Mouse (Mus musculus): Measurements from ENCODE around the gene Trip10.

The Trip10 gene

DNA sequence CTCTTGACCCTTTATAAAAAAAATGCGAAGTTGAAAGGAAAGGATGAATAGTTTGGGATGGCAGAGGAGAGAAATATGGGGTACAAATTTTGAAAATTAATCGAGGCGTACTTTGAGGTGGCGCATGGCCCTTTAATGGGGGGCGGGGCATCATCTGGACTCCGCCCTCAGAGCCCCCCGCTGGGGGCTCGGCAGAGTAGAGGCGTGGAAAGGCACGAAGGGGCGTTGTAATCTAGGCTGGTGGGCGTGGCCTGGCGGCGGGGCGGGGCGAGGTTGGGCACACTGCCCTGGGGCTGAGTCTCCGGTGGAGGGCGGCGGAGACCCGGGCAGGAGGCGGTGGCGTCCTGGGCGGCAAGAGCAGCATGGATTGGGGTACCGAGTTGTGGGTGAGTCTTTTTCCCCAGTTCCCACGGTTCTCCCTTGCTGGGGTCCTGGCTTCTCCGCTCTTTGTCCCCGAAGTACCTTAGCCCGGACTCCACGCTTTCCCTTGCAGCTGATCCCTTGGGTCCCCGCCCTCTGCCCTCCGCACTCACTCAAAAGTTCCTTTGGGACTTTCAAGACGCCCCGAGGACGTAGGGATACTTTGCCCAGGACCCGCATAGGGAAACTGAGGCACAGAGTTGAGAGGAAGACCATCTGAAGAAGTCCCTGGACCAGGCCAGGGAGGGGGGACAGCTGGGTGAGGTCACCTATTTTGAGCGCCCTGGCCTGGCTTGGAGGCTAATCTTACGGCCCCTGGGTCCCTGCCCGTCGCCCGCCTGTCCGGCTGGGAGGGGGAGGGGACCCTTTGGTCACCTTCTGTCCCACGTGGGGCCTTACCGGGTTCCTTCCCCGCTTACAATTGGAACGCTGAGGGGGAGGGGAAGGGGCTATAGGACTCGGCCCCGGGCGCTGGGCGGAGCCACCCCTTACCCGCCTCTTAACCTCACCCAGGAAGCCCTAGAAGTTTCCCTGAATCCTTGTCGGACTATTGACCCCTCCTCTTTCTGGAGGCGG lies at the start of gene Trip10:
Gene Trip10 (plus strand): TSS at position 270 of the 996 bp plus-strand sequence.
- in situ Hi-C loops (cut with MboI; ENCODE audit: low pct_unique_long_range_greater_than_20kb in 1 of 2, low sequenced_read_pairs in 2 of 2, unreplicated experiment in 1 of 2) = no loop called here

DNA sequence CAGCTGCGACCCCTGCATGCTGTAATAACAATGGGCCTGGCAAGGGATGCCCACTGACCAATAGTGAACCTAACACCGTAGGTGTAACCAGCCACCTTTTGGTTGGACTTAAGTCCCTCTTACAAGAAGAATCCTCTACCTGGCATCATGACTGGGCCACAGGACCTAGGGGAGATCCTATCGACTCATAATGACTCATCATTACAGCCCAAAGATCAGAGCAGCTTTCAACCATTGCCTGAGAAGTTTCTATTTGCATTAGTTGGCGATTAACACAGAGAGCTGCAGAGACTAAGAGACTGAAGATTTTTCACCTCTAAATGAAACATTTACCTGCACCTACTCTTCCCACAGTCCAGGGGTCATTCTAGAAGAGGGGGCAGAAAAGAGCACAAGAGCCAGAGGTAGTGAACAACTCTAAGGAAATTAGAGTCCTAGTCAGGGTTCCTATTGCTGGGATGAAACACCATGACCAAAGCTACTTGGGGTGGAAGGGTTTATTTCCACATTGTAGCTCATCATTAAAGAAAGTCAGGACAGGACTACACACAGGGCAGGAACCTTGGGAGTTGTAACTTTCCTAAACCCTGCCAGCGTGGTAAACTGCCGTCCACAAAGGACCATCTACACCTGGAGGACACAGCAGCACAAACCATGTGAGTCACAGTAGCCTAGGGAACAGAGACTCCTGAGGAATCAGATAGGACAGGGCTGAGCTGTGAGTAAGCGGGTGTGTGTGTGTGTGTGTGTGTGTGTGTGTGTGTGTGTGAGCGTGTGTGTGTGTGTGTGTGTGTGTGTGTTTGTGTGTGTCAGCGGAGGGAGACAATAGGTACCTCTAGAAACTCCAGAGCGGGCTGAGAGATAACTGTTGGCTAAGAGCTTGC lies 47.2 kb upstream of the Trip10 start:
- in situ Hi-C loops (cut with MboI; ENCODE audit: low pct_unique_long_range_greater_than_20kb in 1 of 2, low sequenced_read_pairs in 2 of 2, unreplicated experiment in 1 of 2) = no loop called here

DNA sequence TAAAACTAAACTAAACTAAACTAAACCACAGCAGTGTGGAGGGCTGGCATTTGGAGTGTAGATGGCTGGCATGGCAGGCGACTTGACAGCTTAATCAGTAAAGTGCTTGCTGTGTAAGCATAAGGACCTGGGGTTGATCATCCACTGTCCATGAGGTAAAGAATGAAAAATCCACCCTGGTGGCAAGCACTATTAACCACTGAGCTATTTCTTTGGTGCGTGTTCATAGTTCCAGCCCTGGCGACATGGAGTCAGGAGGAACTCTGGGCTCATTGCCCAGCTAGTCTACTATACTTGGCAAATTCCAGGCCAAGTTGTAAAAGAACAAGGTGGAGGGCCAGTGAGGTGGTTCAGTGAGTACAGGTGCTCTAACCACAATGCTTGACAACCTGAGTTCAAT lies 41.3 kb upstream of the Trip10 start:
- in situ Hi-C loops (cut with MboI; ENCODE audit: low pct_unique_long_range_greater_than_20kb in 1 of 2, low sequenced_read_pairs in 2 of 2, unreplicated experiment in 1 of 2) = no loop called here

DNA sequence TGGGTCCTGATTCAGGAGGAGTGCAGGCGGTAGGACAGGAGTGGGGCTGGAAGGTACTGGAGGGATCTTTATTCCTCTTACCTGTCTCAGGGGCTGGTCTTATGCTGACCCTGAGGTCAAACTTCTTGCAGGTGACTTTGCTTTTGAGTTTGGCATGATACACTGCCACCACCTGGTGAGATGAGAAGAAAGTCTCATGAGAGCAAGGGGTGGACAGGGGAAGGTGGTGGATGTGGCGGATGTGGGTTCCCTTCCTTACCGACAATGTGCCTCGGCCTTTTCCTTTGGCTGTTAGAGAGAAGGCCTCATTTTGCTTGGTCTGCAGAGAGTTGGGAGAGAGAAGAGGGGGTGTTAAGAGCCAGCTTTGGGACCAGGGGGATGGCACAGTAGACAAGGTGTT lies 39.9 kb upstream of the Trip10 start:
- in situ Hi-C loops (cut with MboI; ENCODE audit: low pct_unique_long_range_greater_than_20kb in 1 of 2, low sequenced_read_pairs in 2 of 2, unreplicated experiment in 1 of 2) = no loop called here

DNA sequence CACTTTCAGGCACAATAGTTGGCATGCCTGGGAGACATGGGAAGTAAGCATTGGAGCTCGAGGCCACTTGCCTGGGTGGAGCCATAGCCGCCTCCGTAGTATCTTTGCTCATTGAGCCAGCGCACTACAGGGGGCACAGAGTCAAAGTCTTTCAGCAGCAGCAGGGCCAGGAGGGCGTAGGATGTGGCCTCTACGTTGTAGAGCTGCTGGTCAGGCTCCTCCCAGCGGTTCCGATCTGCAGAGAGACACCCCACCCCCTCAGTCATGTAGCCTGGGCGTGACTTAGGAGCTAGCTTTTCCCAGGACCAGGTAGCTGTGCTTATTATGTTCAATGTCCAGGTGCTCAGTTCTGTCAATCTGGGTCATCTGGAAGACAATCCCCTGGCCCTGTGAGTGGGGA lies 37.8 kb upstream of the Trip10 start:
- in situ Hi-C loops (cut with MboI; ENCODE audit: low pct_unique_long_range_greater_than_20kb in 1 of 2, low sequenced_read_pairs in 2 of 2, unreplicated experiment in 1 of 2) = loop anchor here in 1 of 2 experiments (10.0 kb wide), 1 partner anchor 123 kb away; no protein-coding TSS in a partner anchor

DNA sequence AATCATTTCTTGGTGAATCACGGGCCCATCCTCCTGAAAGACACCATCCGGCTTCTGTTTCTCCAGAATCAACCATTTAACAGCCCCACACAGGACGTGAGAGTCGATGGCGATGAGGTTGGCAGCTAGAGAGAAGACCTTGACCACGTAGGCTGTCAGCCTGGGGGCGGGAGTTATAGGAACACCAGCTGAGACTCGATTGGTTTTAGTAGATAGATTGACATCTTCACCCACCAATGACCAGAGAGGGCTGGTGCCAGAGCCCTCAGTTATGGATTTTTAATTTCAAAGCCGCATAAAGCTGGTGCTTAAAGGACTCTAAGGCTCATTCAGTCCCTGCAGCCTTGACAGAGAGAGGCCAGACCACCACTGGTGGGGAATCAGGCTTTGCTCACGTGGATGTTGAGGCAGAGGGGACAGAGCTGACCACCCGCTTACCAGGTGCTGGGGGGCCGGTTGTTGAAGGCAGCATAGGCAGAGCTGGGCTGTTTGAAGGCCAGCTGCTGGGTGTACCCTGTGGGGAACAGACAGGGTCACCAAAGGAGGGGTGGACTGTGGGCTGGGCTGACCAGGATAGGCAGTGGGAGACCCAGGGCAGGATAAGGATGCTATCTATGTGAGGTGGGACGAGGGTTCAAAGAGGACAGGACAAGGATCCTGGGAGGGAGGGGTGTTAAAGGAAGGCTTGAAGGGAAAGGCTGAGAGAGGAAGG lies 34.4 kb upstream of the Trip10 start:
- in situ Hi-C loops (cut with MboI; ENCODE audit: low pct_unique_long_range_greater_than_20kb in 1 of 2, low sequenced_read_pairs in 2 of 2, unreplicated experiment in 1 of 2) = loop anchor here (5.0 to 10.0 kb wide), 2 partner anchors 120 to 122 kb away; no protein-coding TSS in a partner anchor

DNA sequence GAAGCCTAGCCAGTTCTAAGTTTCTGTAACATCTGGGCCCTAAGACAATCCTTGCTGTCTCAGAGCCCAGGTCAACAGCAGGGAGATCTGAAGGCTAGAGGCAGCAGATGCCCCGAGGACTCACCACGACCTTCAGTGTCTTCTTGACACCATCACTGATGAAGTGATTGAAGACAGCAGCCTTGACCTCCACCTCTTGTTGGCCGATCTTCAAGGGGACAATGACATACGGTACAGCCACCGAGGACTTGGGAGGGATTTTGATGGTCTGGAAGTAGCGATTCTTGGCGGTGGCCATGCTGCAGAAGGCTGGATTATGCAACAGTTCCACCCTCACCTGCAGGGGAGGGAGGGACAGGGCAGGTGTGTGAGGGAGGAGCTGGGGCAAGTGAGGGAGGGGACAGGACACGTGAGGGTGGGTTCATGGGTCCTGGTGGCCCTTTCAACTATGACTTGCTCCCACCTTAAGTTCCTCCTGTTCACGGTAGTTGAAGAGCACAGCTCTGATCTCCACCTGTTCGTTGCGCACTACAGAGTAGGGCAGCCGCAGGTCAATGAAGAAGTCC lies 30.8 kb upstream of the Trip10 start:
- in situ Hi-C loops (cut with MboI; ENCODE audit: low pct_unique_long_range_greater_than_20kb in 1 of 2, low sequenced_read_pairs in 2 of 2, unreplicated experiment in 1 of 2) = loop anchor here (5.0 to 10.0 kb wide), 2 partner anchors 116 to 119 kb away; no protein-coding TSS in a partner anchor

DNA sequence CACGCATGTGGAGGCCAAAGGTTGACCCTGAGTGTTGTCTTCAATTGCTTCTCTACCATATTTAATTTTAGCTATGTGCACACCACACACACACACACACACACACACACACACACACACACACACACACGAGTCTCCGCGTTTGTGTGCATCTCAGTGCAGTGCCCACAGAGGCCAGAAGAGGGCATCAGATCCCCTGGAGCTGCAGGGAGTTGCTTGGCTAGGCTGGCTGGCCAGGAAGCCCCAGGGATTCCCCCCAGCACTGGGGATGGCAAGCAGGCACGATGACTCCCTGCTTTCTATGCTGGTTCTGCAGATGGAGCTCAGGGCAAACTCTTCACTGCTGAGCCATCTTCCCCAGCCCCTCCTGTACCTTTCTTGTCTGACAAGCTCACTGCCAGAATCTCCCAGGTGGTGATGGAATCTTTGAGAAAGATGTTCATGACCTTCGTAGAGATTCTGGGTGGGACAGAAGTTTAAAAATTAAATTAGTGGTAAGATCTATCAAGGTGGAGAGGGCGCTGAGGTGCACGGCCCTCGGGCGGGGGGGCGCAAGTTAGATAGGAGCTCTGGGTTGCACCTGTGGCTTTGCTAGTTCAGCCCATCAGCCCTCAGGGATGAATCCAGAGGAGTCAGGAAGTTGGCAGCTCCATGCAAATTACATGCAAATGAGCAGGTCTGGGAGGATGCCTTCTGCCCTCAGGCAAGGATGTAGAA lies 29.9 kb upstream of the Trip10 start:
- in situ Hi-C loops (cut with MboI; ENCODE audit: low pct_unique_long_range_greater_than_20kb in 1 of 2, low sequenced_read_pairs in 2 of 2, unreplicated experiment in 1 of 2) = loop anchor here (5.0 to 10.0 kb wide), 2 partner anchors 115 to 118 kb away; no protein-coding TSS in a partner anchor

DNA sequence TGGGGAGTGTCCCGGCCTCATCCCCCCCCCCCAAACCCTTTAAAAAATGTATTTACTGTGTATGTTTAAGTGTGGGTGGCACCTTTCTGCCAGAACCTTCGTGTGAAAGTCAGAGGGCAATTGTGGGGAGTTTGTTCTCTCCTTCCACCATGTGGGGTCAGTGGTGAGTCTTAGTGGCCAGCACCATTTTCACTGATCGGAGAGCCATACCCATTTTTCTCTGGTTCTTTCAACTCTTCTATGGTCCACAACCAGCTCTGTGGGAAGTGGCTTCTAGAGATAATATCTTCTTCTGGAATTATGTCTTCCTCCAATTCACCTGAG lies 29.4 kb upstream of the Trip10 start:
- in situ Hi-C loops (cut with MboI; ENCODE audit: low pct_unique_long_range_greater_than_20kb in 1 of 2, low sequenced_read_pairs in 2 of 2, unreplicated experiment in 1 of 2) = loop anchor here (5.0 to 10.0 kb wide), 2 partner anchors 115 to 117 kb away; no protein-coding TSS in a partner anchor

DNA sequence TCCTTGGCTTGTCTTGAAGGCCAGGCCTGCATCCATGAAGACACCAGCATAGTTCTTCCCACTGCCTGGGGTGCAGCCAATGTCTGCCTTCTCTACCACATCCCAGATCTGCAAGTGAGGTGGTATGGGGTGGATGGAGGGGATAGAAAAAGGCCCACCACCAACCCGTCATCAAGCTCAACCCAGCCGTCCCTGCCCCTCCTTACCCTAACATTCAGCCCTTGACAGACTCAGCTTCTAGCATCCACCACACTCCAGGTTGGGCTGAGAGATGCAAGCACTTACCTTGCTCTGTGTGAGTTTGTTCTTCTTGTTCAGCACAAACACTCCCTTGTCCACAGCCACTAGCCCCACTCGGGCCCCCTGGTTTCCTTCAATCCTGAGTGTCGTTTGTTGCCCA lies 27.3 kb upstream of the Trip10 start:
- in situ Hi-C loops (cut with MboI; ENCODE audit: low pct_unique_long_range_greater_than_20kb in 1 of 2, low sequenced_read_pairs in 2 of 2, unreplicated experiment in 1 of 2) = no loop called here

DNA sequence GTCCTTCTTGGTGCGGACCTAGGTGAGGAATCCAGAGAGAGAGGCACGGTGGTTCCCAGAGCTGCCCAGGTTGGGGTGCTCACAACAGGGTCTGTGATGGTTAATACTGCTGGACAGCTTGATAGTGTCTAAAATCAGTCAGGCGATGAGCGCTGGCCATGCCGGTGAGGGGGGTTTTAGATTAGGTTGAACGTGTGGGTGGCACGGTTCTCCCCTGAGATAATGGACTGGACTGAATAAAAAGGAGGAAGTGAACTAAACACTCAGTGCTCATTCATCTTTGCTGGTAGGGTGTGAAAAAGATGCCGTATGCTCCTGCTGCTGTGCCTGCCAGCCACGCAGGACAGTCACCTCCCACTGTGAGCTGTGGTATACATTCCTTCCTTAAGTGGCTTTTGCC lies 25.9 kb upstream of the Trip10 start:
- in situ Hi-C loops (cut with MboI; ENCODE audit: low pct_unique_long_range_greater_than_20kb in 1 of 2, low sequenced_read_pairs in 2 of 2, unreplicated experiment in 1 of 2) = no loop called here

DNA sequence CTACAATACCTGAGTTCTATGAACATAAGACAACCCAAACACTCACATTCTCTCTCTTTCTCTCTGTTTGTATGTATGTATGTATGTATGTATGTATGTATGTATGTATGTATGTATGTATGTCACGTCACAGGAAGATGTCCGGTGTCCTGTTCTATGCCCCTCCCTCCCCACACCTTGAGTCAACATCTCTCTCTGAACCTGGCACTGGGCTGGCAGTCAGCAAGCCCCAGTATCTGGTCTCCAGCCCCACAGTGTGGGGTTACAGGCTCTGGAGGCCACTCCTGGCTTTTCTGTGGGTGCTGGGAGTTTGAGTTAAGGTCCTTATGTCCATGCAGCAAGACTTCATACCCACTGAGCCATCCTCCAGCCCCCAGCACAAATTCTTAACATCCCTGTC lies 21.8 kb upstream of the Trip10 start:
- in situ Hi-C loops (cut with MboI; ENCODE audit: low pct_unique_long_range_greater_than_20kb in 1 of 2, low sequenced_read_pairs in 2 of 2, unreplicated experiment in 1 of 2) = no loop called here

DNA sequence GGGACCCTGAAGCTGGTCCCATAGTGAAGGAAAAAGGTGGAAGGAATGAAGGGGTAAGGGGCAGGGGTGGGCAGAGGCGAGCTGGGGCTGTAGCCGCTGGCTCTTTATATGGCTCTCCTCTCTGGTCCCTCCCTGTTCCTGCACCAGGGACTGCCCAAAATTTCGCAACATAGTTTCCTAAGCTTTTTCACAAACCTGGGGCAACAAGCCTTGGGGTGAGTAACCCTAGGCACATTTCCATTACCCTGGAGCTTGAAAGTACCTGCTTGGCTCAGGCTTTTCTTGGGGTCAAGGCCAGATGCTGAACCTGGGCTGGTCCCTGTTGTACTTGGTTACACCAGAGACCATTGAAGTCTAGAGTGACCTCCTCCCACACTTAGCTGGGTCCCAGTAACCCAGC lies 21.2 kb upstream of the Trip10 start, which contains the start of gene C3:
Gene C3 (minus strand): TSS at position 123 of the 400 bp plus-strand sequence.
- in situ Hi-C loops (cut with MboI; ENCODE audit: low pct_unique_long_range_greater_than_20kb in 1 of 2, low sequenced_read_pairs in 2 of 2, unreplicated experiment in 1 of 2) = no loop called here

DNA sequence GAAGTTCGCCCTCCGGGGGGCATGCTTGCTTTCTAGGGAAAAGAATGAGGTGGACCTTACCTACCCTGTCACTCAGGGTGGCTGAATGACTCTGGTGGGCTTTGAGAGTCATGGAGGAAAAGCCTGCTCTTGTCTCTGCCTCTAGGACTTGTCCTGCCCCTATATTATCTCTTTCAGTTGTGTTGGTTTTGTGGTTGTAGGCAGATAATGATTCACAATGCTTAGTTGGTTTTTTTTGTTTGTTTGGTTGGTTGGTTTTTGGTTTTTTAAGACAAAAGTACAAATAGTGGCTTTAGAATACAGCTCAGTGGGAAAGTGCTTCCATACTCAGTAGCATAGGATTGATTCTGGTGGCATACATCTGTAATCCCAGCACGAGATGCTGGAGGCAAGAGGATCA lies 20.4 kb upstream of the Trip10 start:
- in situ Hi-C loops (cut with MboI; ENCODE audit: low pct_unique_long_range_greater_than_20kb in 1 of 2, low sequenced_read_pairs in 2 of 2, unreplicated experiment in 1 of 2) = no loop called here

DNA sequence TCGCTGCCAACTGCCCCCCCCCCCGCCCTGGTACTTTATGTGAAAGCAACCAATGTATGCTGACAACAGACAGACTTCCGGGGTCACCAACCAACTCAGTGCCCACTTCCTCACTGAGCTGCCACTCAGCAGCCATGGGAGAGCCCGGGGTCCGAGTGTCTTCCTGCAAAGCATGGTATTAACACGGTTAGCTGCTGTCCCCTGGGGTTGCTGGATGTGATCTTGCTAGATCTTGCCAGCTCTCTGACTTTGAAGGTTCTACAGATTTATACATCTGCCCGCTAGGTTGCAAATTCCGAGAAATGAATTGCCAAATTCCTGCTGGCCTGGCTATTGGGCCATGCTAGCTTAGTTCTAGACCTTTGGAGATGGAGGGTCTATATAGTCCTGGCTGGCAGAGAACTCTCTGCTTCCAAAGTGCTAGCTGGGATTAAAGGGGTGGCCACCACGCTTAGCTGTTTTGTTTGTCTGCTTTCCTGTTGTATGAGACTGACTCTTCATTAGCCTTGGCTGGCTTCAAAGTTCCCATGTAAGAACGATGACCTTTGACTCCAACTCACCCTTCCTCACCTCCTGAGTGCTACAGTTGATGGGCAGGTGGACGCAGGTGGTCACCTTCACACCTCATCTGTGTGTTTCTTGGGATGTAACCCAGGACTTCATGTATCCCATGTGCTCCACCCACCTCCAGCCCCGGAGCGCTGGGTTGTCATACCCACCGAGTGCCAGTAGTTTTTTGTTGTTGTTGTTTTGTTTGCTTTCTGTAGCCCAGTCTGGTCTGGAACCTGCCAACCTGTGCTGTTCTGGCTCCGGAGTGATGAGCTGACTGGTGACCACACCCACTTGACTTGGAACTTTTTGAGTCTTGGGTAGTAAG lies 19.2 kb upstream of the Trip10 start:
- in situ Hi-C loops (cut with MboI; ENCODE audit: low pct_unique_long_range_greater_than_20kb in 1 of 2, low sequenced_read_pairs in 2 of 2, unreplicated experiment in 1 of 2) = no loop called here

DNA sequence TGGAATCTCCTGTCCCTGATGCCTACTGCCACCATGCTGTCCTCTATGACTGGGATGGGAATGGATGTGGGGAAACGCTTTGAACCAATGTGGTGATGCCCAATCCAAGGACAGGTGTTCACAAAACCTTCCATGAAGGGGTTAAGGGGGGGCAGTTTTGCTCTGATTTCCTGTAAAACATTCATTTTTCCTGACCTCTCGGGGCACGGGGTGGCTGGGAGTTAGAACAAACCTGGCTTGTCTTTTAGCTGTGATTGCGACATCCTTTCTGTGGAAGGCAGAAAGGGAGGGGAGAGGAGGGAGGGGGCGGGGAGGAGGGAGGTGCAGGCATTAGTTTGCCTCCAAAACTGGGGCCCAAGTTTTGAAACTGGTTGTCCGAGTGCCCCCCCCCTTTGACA lies 18.5 kb upstream of the Trip10 start:
- in situ Hi-C loops (cut with MboI; ENCODE audit: low pct_unique_long_range_greater_than_20kb in 1 of 2, low sequenced_read_pairs in 2 of 2, unreplicated experiment in 1 of 2) = no loop called here

DNA sequence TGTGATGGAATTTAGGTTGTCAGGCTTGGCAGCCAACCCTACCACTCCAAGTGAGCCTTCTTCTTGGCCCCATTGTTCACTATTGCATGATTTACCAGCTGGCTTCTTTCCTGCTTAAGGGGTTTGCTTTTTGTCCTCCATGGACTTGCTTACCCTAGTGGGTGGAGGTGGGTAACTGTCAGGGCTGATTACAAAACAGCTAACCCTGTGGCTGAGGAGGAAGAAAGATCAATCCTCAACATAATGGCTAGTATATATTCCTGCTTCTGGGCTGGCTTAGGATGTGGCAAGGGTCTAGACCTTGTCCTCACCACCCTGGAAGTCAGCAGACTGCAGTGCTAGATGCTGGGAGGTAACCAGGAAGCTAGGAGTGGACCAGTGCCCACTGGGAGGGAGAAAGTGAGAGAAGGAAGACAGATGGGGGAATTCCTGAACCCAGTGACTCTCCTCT lies 17.9 kb upstream of the Trip10 start:
- in situ Hi-C loops (cut with MboI; ENCODE audit: low pct_unique_long_range_greater_than_20kb in 1 of 2, low sequenced_read_pairs in 2 of 2, unreplicated experiment in 1 of 2) = no loop called here
